Mouse (Mus musculus): ENCODE results near the gene Slc12a7.

GRCm38 (mm10) chr13:73799110-73799509 is 66.2 kb downstream of the Slc12a7 start:
- TF ChIP-seq POLR2A (IDR thresholded peaks at IDR 0.05; ENCODE audit: low read depth, low read length) (no peak), CTCF (IDR thresholded peaks at IDR 0.05; ENCODE audit: borderline replicate concordance, insufficient read depth, low read length) (no peak)
